Mouse (Mus musculus): ENCODE data around the gene Cmip. TPM values are rescaled to one million over a fixed set of nuclear protein-coding genes. Genes with fewer than 3 reads are reported as not detected.
A peak's percentile ranks its signal among the peaks of the same experiment; 100 is the strongest.

Gene Cmip
- total RNA-seq, 2 experiments from 2014 or later = 8.3 to 11.4 TPM

- no peak for TF ChIP-seq CTCF (IDR thresholded peaks at IDR 0.05)
- DNase-seq = no peak
- Histone ChIP-seq H3K27ac (no peak overlapping the region), H3K4me3 (no peak overlapping the region)
- intact Hi-C loops (cut with DNase I) = no loop called here
Measured at GRCm38 (mm10) chr8:117242286-117242685, 14.6 kb upstream of the Cmip start.

DNA sequence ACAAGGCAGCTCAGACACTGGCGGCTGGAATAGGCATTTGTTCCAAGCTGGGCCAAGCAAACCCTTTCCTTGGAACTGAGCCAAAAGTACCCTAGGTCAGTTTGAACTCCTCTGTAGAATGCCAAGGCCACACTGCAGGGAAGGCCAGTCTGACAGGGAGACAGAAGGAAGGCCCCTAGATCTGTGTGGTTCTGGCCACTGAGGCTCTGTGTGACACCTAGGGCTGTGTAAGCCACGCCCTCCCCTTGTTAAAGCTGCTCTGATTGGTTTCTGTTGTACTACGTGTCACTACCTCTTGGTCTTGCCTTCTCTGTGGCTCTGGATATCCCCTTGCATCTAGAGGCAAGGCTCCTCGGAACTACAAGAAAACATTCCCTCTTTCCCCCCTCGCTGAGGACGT is 12.3 kb upstream of the Cmip start:
- H3K27ac ChIP-seq = no peak overlapping the region
- no peak for TF ChIP-seq CTCF (IDR thresholded peaks at IDR 0.05)
- H3K4me3 ChIP-seq = no peak overlapping the region
- intact Hi-C loops (cut with DNase I) = no loop called here
- DNase-seq = no peak

DNA sequence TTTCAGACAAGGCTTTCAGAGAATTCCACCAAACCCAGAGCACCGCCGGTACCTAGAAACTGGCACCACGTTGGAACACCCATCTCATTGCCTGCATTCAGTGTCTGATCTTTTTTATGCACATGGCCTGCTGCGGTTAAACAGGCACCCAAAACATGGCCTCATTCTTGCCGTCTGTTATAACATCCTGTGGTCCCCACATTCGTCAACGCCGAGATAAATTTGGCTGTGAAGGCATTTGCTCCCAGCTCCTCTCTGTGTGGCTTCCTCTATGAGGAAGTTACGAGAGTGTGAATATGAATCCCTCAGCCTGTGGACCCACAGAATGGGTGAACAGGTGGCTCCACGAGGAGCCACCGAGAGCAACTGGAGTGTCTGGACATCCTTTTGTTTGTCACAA is 8.5 kb upstream of the Cmip start:
- H3K4me3 ChIP-seq = no peak overlapping the region
- DNase-seq = no peak
- no peak overlapping the region for H3K27ac ChIP-seq
- intact Hi-C loops (cut with DNase I) = no loop called here
- no peak for TF ChIP-seq CTCF (IDR thresholded peaks at IDR 0.05)

GRCm38 (mm10) chr8:117251086-117251681 is 5.7 kb upstream of the Cmip start:
- DNase-seq = no peak
- Histone ChIP-seq H3K4me3 (no peak overlapping the region), H3K27ac (no peak overlapping the region)
- TF ChIP-seq CTCF (IDR thresholded peaks at IDR 0.05) = no peak
- intact Hi-C loops (cut with DNase I) = no loop called here

DNA sequence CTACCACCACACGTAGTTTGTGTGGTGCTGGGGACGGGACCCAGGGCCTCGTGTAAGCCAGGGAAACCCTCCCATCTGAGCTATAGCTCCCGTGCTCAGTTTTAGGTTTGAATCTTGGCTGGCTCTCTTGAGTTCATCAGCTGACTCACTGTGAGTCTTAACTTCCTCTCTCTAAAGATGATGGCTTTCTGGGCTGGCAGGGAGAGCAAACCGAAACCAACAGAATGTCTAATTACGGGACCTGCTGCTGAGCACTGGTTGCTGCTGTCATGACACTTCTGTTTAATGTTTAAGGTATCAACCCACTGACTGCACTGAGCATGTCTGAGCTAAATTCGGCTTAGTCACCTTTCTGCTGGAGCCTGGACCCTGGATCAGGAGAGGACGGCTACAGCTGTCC is 4.2 kb upstream of the Cmip start:
- intact Hi-C loops (cut with DNase I) = no loop called here
- no peak overlapping the region for H3K4me3 ChIP-seq
- no peak for TF ChIP-seq CTCF (IDR thresholded peaks at IDR 0.05)

DNA sequence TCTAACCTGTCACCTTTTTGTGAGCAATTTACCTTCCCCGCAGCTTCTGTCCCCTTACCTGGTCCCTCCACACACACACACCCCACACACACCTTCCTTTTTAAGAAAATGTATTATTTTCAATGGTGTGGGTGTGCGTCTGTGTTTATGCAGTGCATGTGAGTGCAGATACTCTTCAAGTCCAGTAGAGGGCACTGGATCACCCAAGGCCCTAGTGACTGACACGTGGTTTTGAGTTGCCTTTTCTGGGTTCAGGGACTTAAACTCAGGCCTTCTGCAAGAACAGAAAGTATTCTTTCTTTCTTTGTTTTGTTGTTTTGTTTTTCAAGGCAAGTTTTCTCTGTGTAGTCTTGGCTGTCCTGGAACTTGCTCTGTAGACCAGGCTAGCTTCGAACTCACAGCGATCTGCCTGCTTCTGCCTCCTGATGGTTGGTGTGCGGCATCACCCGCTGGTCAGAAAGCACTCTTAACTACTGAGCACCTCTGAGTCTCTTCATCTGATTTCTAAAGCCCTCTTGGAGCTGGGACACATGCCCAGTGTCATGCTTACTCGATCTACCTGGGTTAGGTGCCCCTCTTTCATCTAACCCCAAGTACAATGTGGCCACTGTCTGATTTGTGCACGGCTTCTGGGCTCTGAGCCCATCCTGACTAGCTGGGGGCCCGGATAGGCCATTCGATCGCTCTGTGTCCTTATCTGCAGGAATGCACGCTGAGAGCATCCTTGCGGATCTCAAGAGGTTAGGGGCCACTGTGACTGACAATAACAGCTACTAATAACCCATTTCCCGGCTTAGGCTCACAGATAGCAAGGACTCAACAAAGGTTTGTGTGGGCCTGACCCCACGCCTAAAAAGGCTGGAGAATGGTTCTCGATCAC is 3.2 kb upstream of the Cmip start:
- intact Hi-C loops (cut with DNase I) = no loop called here
- no peak for TF ChIP-seq CTCF (IDR thresholded peaks at IDR 0.05)
- no peak overlapping the region for H3K27ac ChIP-seq
- DNase-seq = no peak
- no peak overlapping the region for H3K4me3 ChIP-seq

More for the DNA sequence above, 4.2 kb upstream of the Cmip start:
- no peak overlapping the region for H3K27ac ChIP-seq
- no peak for DNase-seq

DNA sequence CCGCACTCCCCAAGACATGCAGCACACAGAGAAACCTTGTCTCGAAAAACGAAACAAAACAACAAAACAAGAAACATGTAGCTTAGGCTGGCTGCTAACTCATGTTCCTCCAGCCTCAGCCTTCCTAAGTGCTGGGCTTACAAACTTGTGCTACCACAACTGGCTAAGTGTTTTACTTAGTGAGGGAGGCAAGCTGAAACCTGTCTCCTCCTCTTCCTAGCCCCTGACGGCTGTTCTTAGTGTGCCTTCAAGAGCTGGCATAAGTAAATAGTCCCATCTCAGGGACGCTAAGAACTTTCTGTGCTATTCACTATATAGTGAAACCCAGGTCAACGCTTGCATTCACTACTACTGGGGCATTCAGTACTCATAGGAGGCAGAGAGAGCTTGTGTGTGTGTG is 2.4 kb upstream of the Cmip start:
- intact Hi-C loops (cut with DNase I) = no loop called here
- no peak for TF ChIP-seq CTCF (IDR thresholded peaks at IDR 0.05)
- no peak for DNase-seq
- Histone ChIP-seq H3K27ac (no peak overlapping the region), H3K4me3 (no peak overlapping the region)

GRCm38 (mm10) chr8:117256292-117256938 is 449 bp upstream of the Cmip start:
- peak overlapping the region; percentile 87 for H3K27ac ChIP-seq
- TF ChIP-seq CTCF (IDR thresholded peaks at IDR 0.05) = no peak
- DNase-seq = peak; percentile 98
- H3K4me3 ChIP-seq = peak overlapping the region; percentile 87
- intact Hi-C loops (cut with DNase I) = no loop called here

- DNase-seq = peak; percentile 34
- TF ChIP-seq CTCF (IDR thresholded peaks at IDR 0.05) = no peak
- Histone ChIP-seq H3K4me3 (peak overlapping the region; percentile 87), H3K27ac (peak overlapping the region; percentile 87)
- intact Hi-C loops (cut with DNase I) = no loop called here
Measured at GRCm38 (mm10) chr8:117257821-117258575, 1.1 kb downstream of the Cmip start.

DNA sequence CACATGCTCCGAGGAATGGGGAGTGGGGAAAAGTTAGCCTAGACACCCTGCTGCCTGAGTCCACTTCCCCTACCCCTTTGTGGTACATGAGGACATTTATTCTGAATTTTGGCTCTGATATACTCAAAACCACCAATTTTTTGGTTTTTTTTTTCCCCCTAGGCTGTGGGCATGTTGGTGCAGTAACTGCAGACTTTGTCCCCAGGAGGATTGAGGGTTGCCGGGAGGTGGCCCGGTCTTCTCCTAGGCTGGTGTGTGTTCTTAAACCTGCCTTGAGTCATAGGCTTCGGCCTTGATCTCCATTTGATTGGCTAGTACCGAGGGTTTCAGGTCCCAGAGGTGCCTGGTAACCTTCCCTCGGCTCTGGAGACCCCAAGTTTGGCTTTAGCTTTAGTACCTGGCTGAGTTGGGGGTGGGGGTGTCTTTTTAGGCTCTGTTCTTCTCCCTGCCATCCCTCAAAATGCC is 1.7 kb downstream of the Cmip start:
- DNase-seq = no peak
- H3K4me3 ChIP-seq = peak overlapping the region; percentile 87
- no peak for TF ChIP-seq CTCF (IDR thresholded peaks at IDR 0.05)
- peak overlapping the region; percentile 87 for H3K27ac ChIP-seq
- intact Hi-C loops (cut with DNase I) = no loop called here

DNA sequence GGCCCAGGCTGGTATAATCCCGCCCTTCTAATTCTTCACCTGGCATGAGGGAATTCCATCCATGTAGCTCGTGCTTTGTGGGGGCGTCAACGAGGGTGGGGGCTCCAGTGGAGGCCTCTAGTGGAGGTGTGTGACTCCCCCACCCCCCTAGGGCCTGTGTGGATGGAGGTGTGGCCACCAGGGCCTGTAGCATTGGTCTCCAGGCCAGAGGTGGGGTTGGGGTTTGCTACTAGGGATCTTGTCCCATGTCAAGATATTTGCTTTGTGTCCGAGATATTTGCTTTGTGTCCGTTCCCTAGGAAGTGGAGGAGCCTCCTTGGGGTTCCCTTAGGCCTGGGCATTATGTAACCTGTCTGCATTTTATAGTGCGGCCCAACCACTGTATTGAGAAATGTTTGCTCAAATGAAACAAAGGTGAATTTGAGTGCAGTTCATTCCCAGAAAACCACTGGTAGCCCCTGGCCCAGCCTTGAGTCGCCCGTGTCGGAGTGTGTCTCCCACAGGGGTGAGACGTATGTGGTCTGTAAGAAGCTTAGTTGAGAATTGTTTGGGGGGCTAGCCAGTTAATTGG is 2.7 kb downstream of the Cmip start:
- no peak for TF ChIP-seq CTCF (IDR thresholded peaks at IDR 0.05)
- intact Hi-C loops (cut with DNase I) = no loop called here
- H3K27ac ChIP-seq = peak overlapping the region; percentile 40
- no peak for DNase-seq
- H3K4me3 ChIP-seq = peak overlapping the region; percentile 87
